Mouse (Mus musculus): Measurements from ENCODE around the gene Dctn2. TPM values are rescaled to one million over a fixed set of nuclear protein-coding genes. Genes with fewer than 3 reads are reported as not detected.

The Dctn2 gene
- polyA plus RNA-seq, 1 experiment from 2014 or later = 157 TPM

- Histone ChIP-seq H3K9ac (ENCODE audit: low read length) (no peak overlapping the region; the same call in 1 of the 2 replicates), H3K27ac (ENCODE audit: low read depth) (no peak overlapping the region), H3K36me3 (ENCODE audit: control insufficient read depth, insufficient read depth, low read length) (peaks cover 43% of the 10 kb centered on the region), H3K4me1 (replicated peaks; ENCODE audit: control insufficient read depth, insufficient read depth, low read length) (peaks cover 13% of the 10 kb centered on the region), H3K4me2 (ENCODE audit: low read length) (no peak overlapping the region), H3K27me3 (replicated peaks; ENCODE audit: control insufficient read depth, insufficient read depth, low read length) (peaks cover 10% of the 10 kb centered on the region), H3K9me3 (ENCODE audit: control insufficient read depth, low read length) (no peaks in the 10 kb centered on the region), H3K4me3 (ENCODE audit: low read depth, low read length) (no peak overlapping the region)
- DNase-seq (ENCODE audit: low spot score) = no peak
- ATAC-seq (replicated peaks; ENCODE audit: low FRiP score, low TSS enrichment, low read depth) = no peak
- WGBS = 78% methylated on average over 5 of the region's 5 CpGs
These were observed 2.2 kb downstream of the Dctn2 start for GRCm38 (mm10) chr10:127268401-127268800.

GRCm38 (mm10) chr10:127269036-127269435 lies 2.9 kb downstream of the Dctn2 start:
- Histone ChIP-seq H3K36me3 (ENCODE audit: control insufficient read depth, insufficient read depth, low read length) (peaks cover 44% of the 10 kb centered on the region), H3K4me3 (ENCODE audit: low read depth, low read length) (no peak overlapping the region)

GRCm38 (mm10) chr10:127269884-127270283 lies 3.7 kb downstream of the Dctn2 start:
- H3K9ac ChIP-seq (ENCODE audit: low read length) = no peak overlapping the region
- H3K9me3 ChIP-seq (ENCODE audit: control insufficient read depth, low read length) = no peaks in the 10 kb centered on the region
- peaks cover 51% of the 10 kb centered on the region for H3K36me3 ChIP-seq (ENCODE audit: control insufficient read depth, insufficient read depth, low read length)
- H3K27ac ChIP-seq (ENCODE audit: low read depth) = no peak overlapping the region
- no peak overlapping the region for H3K4me3 ChIP-seq (ENCODE audit: low read depth, low read length)
- no peak overlapping the region for H3K4me2 ChIP-seq (ENCODE audit: low read length)
- H3K4me1 ChIP-seq (replicated peaks; ENCODE audit: control insufficient read depth, insufficient read depth, low read length) = peaks cover 13% of the 10 kb centered on the region
- 78% methylated on average over 4 of the region's 4 CpGs for WGBS
- H3K27me3 ChIP-seq (replicated peaks; ENCODE audit: control insufficient read depth, insufficient read depth, low read length) = 0 out of 2 replicates have a peak, but pooled peaks cover 2% of the 10 kb centered on the region
- no peak for ATAC-seq (replicated peaks; ENCODE audit: low FRiP score, low TSS enrichment, low read depth)
- DNase-seq (ENCODE audit: low spot score) = no peak

More at GRCm38 (mm10) chr10:127269036-127269435, 2.9 kb downstream of the Dctn2 start:
- Histone ChIP-seq H3K9me3 (ENCODE audit: control insufficient read depth, low read length) (no peaks in the 10 kb centered on the region), H3K27ac (ENCODE audit: low read depth) (no peak overlapping the region), H3K9ac (ENCODE audit: low read length) (no peak overlapping the region), H3K4me1 (replicated peaks; ENCODE audit: control insufficient read depth, insufficient read depth, low read length) (peaks cover 13% of the 10 kb centered on the region), H3K27me3 (replicated peaks; ENCODE audit: control insufficient read depth, insufficient read depth, low read length) (peaks cover 6% of the 10 kb centered on the region; the same call in 1 of the 2 replicates), H3K4me2 (ENCODE audit: low read length) (no peak overlapping the region)
- ATAC-seq (replicated peaks; ENCODE audit: low FRiP score, low TSS enrichment, low read depth) = no peak
- 84% methylated on average over 12 of the region's 12 CpGs for WGBS
- no peak for DNase-seq (ENCODE audit: low spot score)

- no peak overlapping the region for H3K9ac ChIP-seq (ENCODE audit: low read length)
- no peaks in the 10 kb centered on the region for H3K9me3 ChIP-seq (ENCODE audit: control insufficient read depth, low read length)
- no peak overlapping the region for H3K27ac ChIP-seq (ENCODE audit: low read depth)
- peaks cover 76% of the 10 kb centered on the region for H3K36me3 ChIP-seq (ENCODE audit: control insufficient read depth, insufficient read depth, low read length)
- no peaks in the 10 kb centered on the region for H3K27me3 ChIP-seq (replicated peaks; ENCODE audit: control insufficient read depth, insufficient read depth, low read length)
- H3K4me2 ChIP-seq (ENCODE audit: low read length) = no peak overlapping the region
- ATAC-seq (replicated peaks; ENCODE audit: low FRiP score, low TSS enrichment, low read depth) = no peak
- H3K4me3 ChIP-seq (ENCODE audit: low read depth, low read length) = no peak overlapping the region
- peaks cover 8% of the 10 kb centered on the region for H3K4me1 ChIP-seq (replicated peaks; ENCODE audit: control insufficient read depth, insufficient read depth, low read length)
- no peak for DNase-seq (ENCODE audit: low spot score)
- WGBS = 87% methylated on average over 5 of the region's 5 CpGs
These were observed 6.2 kb downstream of the Dctn2 start for GRCm38 (mm10) chr10:127272371-127272770.

- ATAC-seq (replicated peaks; ENCODE audit: low FRiP score, low TSS enrichment, low read depth) = peak; percentile 51; the same call in 1 of the 2 replicates
- Histone ChIP-seq H3K4me2 (ENCODE audit: low read length) (no peak overlapping the region), H3K27me3 (replicated peaks; ENCODE audit: control insufficient read depth, insufficient read depth, low read length) (no peaks in the 10 kb centered on the region), H3K9ac (ENCODE audit: low read length) (no peak overlapping the region), H3K4me1 (replicated peaks; ENCODE audit: control insufficient read depth, insufficient read depth, low read length) (no peaks in the 10 kb centered on the region), H3K36me3 (ENCODE audit: control insufficient read depth, insufficient read depth, low read length) (peaks cover 87% of the 10 kb centered on the region), H3K27ac (ENCODE audit: low read depth) (no peak overlapping the region), H3K9me3 (ENCODE audit: control insufficient read depth, low read length) (no peaks in the 10 kb centered on the region), H3K4me3 (ENCODE audit: low read depth, low read length) (no peak overlapping the region)
- 68% methylated on average over 11 of the region's 11 CpGs for WGBS
- no peak for DNase-seq (ENCODE audit: low spot score)
These were observed 8.3 kb downstream of the Dctn2 start for GRCm38 (mm10) chr10:127274261-127275022.

GRCm38 (mm10) chr10:127279730-127280129 lies 13.6 kb downstream of the Dctn2 start:
- Histone ChIP-seq H3K4me1 (replicated peaks; ENCODE audit: control insufficient read depth, insufficient read depth, low read length) (no peaks in the 10 kb centered on the region), H3K27ac (ENCODE audit: low read depth) (no peak overlapping the region), H3K4me2 (ENCODE audit: low read length) (no peak overlapping the region), H3K9me3 (ENCODE audit: control insufficient read depth, low read length) (no peaks in the 10 kb centered on the region), H3K9ac (ENCODE audit: low read length) (no peak overlapping the region), H3K36me3 (ENCODE audit: control insufficient read depth, insufficient read depth, low read length) (peaks cover 94% of the 10 kb centered on the region), H3K4me3 (ENCODE audit: low read depth, low read length) (no peak overlapping the region), H3K27me3 (replicated peaks; ENCODE audit: control insufficient read depth, insufficient read depth, low read length) (no peaks in the 10 kb centered on the region)
- DNase-seq (ENCODE audit: low spot score) (no peak), ATAC-seq (replicated peaks; ENCODE audit: low FRiP score, low TSS enrichment, low read depth) (no peak)
- 100% methylated on average over 1 of the region's 2 CpGs for WGBS

- H3K4me3 ChIP-seq (ENCODE audit: low read depth, low read length) = no peak overlapping the region
- no peaks in the 10 kb centered on the region for H3K27me3 ChIP-seq (replicated peaks; ENCODE audit: control insufficient read depth, insufficient read depth, low read length)
- H3K9ac ChIP-seq (ENCODE audit: low read length) = no peak overlapping the region
- H3K4me2 ChIP-seq (ENCODE audit: low read length) = no peak overlapping the region
- peaks cover 4% of the 10 kb centered on the region for H3K4me1 ChIP-seq (replicated peaks; ENCODE audit: control insufficient read depth, insufficient read depth, low read length)
- no peak for ATAC-seq (replicated peaks; ENCODE audit: low FRiP score, low TSS enrichment, low read depth)
- H3K36me3 ChIP-seq (ENCODE audit: control insufficient read depth, insufficient read depth, low read length) = peaks cover 94% of the 10 kb centered on the region
- H3K27ac ChIP-seq (ENCODE audit: low read depth) = no peak overlapping the region
- no peaks in the 10 kb centered on the region for H3K9me3 ChIP-seq (ENCODE audit: control insufficient read depth, low read length)
- no peak for DNase-seq (ENCODE audit: low spot score)
- 89% methylated on average over 8 of the region's 8 CpGs for WGBS
These were observed 15.1 kb downstream of the Dctn2 start for GRCm38 (mm10) chr10:127281316-127281715.

- Histone ChIP-seq H3K27me3 (replicated peaks; ENCODE audit: control insufficient read depth, insufficient read depth, low read length) (no peaks in the 10 kb centered on the region), H3K4me3 (ENCODE audit: low read depth, low read length) (no peak overlapping the region), H3K27ac (ENCODE audit: low read depth) (no peak overlapping the region), H3K36me3 (ENCODE audit: control insufficient read depth, insufficient read depth, low read length) (peaks cover 89% of the 10 kb centered on the region), H3K4me1 (replicated peaks; ENCODE audit: control insufficient read depth, insufficient read depth, low read length) (peaks cover 18% of the 10 kb centered on the region), H3K4me2 (ENCODE audit: low read length) (no peak overlapping the region), H3K9ac (ENCODE audit: low read length) (no peak overlapping the region), H3K9me3 (ENCODE audit: control insufficient read depth, low read length) (no peaks in the 10 kb centered on the region)
- DNase-seq (ENCODE audit: low spot score) (no peak), ATAC-seq (replicated peaks; ENCODE audit: low FRiP score, low TSS enrichment, low read depth) (no peak)
- 73% methylated on average over 13 of the region's 13 CpGs for WGBS
These were observed 16.6 kb downstream of the Dctn2 start for GRCm38 (mm10) chr10:127282620-127283215.

All from intestine, embryonic 14.5 days (tissue).